Mouse (Mus musculus) G1E-ER4 (cell line): Measurements from ENCODE around the gene Bin2. TPM values are rescaled to one million over a fixed set of nuclear protein-coding genes. Genes with fewer than 3 reads are reported as not detected.

Experiments used
- GATA1 ChIP-seq: IDR thresholded peaks from one replicate; pipeline ENCODE4 v1.8.0; 2012; ENCODE audit warnings: low read length, inconsistent platforms
- polyA plus RNA-seq: library from polyadenylated mRNA; stranded (reverse); fragments of >175 nt; gene quantifications from 2 replicates; pipeline ENCODE4 v1.2.3, GENCODE M21; 2012

Bin2 gene
- polyA plus RNA-seq: 25.4 and 28.8 TPM in 2 replicates

DNA sequence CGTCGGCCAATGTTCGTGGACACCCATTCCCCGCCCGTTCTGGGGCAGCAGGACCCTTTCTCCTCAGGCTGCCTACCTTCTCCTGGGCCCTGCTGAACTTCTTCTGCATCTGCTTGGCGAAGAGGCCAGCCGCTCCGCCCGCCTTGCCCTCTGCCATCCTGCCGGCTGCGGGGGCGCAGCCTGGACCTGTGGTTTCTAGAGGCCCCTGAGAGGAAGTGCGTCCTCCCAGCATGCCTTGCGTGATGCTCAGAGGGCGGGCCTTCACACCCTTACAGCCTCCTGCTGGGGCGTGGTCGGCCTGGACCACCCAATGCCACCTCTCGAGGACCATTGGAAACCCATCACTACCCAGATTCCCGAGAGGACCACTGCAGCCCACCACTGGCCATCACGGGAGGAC is at the start of gene Bin2:
Gene Bin2, minus strand, starts transcription at position 217 of the 400 bp plus-strand sequence.
- no peak for TF ChIP-seq GATA1

DNA sequence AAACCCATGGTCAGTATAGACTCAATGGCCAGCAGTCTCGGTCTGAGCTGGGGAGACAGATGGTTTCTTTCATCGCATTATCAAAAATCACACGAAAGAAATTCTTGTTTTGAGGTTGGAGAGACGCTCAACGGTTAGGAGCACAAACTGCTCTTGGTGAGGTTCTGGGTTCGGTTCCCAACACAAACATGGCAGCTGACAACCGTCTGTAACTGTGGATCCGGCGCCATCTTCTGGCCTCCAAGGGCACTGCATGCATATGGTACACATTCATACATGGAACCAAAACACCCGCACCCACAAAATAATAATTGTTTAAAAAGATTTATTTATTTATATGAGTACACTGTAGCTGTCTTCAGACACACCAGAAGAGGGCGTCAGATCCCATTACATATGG is 49.2 kb upstream of the Bin2 start:
- no peak for TF ChIP-seq GATA1

DNA sequence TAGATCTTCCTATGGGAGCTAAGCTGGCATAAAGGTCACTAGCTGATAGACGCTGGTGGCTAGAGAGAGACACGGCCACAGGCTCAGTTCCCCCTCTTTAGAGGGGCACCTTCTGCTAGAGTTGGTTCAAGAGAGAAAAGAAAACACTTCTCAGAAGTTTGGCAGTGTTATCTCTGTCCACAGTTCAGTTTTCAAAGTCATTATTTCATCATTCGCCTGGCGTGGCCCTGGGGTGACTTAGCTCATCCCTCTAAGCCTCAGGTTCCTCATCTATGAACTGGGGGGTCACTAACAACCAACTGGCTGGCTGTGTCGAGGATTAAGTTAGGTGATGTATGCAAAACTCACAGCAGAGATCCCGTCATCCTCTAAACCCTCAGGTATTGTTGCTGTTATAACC is 48.6 kb upstream of the Bin2 start:
- no peak for TF ChIP-seq GATA1

DNA sequence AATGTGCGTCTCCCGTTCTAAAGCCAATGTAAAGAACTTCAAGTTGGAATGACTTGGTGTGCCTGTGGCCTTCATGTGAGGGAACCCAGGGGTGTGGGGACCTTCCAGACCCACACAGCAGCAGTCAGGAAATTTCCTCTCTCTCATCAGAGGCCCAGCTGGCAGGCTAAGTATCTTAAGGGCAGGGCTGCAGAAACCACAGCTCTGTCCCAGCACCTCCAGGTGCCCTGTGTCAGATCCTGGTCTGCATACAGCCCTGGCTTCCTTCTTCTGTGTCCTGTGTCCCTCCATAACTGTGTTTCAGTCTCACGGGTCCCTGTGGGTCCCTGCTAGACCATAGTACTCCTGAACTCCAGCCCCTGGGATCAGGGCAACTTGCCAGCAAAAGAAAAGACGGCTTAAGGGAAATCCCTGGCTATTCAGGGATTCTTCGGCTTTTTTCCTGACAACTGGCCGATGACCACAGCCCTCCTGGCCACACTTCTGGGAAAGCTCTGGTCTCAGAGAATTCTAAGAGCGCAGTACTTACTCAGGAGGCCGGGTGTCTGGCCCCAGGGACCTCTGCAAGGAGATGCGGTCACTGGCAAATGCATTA is 46.1 kb upstream of the Bin2 start:
- TF ChIP-seq GATA1: no peak

DNA sequence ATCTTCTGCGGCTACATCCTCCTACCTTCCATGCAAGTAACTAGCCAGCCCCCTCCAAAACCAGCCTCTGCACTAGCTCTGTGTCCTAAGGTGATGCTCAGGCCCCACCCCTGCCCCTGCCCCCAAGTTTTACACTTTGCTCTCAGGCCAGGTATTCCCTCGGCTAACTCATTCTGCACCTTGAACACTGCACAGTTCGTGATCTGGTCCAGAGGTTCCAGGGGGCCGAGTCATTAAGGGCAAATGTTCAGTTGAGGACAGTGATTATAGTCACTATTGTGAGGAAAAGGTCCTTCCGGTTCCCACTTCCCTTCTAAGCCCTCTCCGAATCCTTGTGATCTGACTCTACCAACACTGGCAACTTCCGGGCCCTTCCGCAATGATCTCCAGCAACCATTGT is 45.1 kb upstream of the Bin2 start:
- no peak for TF ChIP-seq GATA1

DNA sequence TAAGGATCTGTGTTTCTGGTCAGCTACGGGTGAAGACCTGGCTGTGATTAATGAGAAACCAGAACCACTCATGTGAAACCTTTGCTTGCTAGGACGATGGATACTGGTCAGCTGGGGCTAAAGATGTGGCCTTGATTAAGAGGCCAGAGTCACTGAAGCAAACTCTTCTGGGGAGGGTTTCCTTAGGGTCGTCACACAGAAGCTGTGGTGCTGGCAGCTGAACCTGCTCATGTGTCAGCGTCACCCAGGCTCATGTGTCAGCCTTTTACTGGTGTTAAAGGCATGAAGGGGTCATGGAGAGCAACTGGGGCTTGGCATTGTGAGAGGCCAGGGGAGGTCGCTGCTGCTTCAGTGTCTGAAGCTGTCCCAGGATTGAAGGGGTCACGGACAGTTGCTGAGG is 41.5 kb upstream of the Bin2 start:
- no peak for TF ChIP-seq GATA1

DNA sequence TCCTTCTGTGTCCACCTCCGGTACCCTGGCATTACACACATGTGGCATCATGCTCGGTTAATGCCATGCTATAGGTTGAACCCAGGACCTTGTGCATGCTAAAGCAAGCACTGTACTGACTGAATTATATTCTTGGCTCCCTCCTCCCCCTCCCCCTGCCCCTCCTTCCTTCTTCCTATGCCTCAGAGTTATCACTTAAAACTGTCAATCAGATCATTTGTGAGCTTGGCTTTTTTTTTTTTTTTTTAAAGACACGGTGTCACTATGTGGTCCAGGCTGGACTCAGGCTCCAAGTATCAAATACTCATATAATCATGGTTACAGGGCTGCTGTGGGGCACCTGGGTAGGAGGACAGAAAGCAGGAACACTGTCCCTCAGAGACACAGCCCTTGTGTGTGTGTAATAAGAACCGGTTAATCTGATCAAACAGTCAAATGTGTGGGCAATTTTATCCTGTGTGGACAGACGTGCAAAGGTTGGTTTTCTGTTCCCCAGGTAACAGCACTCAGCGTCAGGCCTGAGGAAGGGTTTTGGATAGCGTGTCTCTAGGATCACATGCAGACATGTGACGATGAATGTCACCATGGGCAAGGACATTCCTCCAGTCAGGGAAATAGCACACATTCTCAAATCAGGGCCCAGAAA is 39.2 kb upstream of the Bin2 start:
- TF ChIP-seq GATA1: no peak

DNA sequence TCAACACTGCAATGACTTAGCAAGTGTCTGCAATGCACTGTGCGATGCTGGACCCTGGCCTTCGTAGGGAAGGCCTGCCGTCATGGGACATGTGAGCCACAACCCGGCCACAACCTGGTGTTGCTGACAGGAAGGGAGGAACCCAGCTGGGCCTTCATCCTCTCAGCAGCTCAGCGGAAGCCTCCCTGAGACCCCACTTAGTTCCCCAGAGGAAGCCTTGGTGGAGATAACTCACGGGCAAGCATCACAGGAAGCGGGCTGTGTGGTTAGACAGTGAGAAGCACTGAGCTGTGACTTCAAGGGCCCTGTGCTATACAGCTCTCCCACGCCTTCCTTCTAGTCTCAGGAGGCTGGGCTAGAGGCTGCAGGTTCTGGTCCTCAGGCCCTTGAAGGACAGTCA is 36.9 kb upstream of the Bin2 start:
- no peak for TF ChIP-seq GATA1

DNA sequence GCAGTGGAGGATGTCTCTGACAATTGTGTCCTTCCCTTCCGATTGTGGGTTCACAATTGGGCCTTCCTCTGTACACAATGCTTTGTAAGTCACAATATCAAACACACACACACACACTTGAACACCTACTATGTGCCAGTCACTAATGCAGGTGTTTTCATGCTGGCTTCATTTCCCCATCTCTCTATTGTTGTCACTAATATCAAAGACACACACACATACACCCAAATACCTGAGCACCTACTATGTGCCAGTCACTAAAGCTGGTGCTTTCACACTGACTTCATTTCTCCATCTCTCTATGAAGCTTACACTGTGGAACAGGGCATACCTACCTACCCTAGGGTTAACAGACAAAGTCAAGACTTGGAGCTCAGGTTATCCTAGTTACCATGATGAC is 36.0 kb upstream of the Bin2 start:
- no peak for TF ChIP-seq GATA1

DNA sequence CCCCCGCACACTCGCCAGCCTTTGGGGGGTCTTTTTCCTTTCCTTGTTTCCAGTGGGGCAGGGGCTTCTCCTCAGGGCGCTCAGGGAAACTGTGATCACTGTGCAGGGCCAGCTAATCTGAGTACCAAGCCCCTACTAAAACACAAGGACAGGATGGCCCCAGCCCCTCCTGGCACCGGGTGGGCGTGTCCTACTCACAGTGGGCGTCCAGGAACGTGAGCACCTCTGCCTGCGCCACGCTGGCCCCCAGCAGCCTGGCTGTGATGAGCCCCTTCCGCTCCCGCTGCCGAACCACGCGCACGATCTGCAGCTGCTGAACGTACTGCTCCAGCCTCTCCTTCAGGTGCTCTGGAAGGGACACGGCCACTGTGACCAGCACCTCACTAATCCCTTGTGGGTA is 34.6 kb upstream of the Bin2 start:
- TF ChIP-seq GATA1: no peak

DNA sequence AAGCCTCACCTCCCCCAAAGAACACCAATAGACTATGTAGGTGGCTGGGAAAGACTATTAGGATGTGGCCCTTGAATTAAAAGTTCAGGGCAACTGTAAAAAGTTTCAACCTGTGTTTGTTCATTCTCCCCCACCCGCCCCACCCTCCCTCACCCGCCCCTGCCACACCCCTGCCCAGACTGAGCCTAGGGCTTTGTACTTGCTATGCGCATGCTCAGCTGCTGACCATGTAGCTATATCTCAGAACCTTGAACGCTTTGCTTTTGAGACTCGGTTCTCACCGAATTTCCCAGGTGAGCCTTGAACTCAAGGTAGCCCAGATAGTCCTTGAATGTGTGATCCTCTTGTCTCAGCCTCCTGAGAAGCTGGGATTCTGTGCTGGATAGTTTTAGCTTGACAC is 32.5 kb upstream of the Bin2 start:
- TF ChIP-seq GATA1: no peak

DNA sequence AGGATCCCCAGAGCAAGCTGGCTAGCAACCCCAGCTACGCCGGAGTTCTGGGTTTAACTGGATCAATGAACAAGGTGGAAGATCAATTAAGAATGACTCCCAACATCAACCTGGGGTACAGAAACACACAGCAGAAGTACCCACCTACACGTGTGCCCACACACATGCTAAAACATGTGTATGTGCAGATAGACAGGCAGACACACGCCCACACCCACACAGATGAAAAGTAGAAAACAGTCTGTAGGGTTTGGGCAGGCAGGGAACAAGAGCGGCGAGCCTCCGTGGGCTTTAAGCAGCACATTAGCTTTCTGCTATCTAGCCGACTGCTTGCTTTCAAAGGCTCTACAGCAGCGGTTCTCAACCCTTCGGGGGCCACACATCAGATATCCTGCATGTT is 31.8 kb upstream of the Bin2 start:
- no peak for TF ChIP-seq GATA1

DNA sequence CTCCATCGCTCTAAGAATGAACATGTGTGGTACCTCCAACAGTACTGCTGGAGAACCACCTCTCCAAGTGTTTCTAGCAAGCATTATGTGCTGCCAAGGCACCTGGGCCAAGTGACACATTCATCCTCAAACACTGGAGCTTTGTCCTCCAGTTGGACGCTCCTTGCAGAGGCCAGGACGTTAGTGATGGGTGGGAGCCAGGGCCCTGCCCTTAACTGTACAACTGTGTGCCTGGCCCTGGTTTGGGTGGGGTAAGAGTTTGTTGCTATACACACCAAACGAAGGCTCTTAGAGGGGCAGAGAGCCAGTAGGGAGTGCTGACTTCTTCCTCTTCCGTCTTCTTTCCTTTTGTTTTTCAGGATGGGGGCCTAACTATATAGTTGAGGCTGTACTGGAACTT is 31.1 kb upstream of the Bin2 start:
- TF ChIP-seq GATA1: no peak

DNA sequence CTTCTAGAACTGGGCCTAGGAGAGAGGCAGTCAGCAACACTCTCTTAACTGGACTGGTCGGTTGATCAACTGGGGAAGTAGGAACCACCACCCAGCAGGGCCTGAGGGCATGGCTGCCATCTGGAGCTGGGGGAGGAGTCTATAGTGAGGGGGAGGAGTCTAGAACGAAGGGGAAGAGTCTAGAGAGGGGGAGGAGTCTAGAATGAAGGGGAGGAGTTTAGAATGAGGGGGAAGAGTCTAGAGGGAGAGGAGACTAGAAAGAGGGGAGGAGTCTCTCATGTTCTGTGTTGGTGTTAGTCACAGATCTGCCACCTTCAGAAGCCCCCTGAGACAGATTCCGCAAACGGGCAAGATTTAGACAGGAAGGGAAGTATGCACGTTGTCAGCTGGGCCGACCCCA is 30.0 kb upstream of the Bin2 start:
- TF ChIP-seq GATA1: no peak

DNA sequence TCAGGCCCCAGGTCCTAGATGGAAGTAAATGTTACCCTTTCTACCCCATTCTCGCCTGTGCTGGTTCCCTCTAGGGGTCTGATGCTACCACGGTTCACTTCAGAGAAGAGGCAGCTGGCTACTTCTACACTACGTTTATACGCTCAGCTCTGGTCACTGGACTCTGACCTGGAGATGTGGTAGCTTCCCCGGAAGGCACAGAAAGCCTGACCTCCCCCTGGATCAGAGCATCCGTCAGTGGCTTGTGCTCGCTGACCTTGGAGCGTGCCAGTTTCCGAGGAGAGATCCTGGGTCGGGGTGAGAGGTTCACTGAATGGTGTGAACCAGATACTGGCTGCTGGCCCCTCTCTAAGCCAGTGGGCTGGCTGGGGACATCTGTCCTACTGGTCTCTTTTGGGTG is 28.7 kb upstream of the Bin2 start:
- no peak for TF ChIP-seq GATA1

DNA sequence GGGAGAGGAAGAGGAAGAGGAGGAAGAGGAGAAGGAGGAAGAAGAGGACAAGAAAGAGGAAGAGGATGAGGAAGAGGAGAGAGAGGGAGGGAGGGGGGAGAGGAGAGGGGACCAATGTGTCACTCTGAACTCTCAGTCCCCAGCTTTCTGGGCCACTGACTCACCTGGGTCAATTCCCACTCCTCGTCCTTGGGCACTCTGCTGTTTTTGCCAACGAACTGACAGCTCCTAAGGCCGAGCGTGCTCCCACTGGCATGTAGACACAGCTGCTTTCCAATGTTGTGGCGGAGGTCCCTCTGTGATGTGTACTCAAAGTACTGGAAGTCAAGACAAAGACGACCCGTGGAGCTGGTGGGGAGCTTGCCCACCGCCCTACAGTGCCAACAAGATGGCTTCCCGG is 25.1 kb upstream of the Bin2 start:
- no peak for TF ChIP-seq GATA1

DNA sequence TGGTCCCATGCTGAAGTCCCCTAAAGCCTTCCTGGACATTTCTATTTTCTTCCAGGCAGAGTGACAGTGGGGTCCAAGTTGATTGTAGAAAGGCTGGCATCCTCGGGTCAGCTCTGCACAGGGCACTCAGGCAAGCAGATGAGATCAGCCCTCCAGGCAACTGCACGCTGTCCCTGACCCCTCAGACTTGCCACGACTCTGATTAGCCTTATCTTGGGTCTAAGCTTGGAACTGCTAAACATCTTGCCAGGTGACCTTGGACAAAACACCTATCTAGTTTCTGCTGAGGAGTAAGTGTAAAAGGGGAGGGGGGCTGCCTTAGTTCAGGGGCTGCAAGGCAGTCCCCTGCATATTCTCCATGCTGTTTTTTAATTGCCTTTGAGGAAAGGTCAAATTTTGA is 22.6 kb upstream of the Bin2 start:
- no peak for TF ChIP-seq GATA1
